Mouse (Mus musculus) erythroid progenitor cell, adult 5-6 weeks (primary cell): ENCODE results near the gene Rpn1. TPM values are rescaled to one million over a fixed set of nuclear protein-coding genes. Genes with fewer than 3 reads are reported as not detected.

Experiments
- ATAC-seq: replicated peaks from 2 replicates; pipeline ENCODE4 v1.8.0; 2016; ENCODE audit warnings: moderate number of reproducible peaks, mild to moderate bottlenecking, moderate TSS enrichment, inconsistent platforms; ENCODE audit not compliant: poor library complexity, low FRiP score, severe bottlenecking
- total RNA-seq, 2 experiments: library from RNA; stranded (forward) in 1 of 2; stranded (reverse) in 1 of 2; fragments of 150-400 nt in 1 of 2; fragments of 186-747, 209-891 nt in 1 of 2; gene quantifications; 2 replicates each; pipeline versions ENCODE4 v1.2.3 to v1.2.4; 2015 to 2017; ENCODE audit warnings: low replicate concordance in 2 of 2

Gene Rpn1
- total RNA-seq, 2 experiments from 2014 or later: 31.4 to 41.9 TPM

- ATAC-seq: no peak
These were observed 20.1 kb upstream of the Rpn1 start for GRCm38 (mm10) chr6:88064072-88064642.

GRCm38 (mm10) chr6:88065116-88065515 lies 19.2 kb upstream of the Rpn1 start:
- ATAC-seq: no peak

DNA sequence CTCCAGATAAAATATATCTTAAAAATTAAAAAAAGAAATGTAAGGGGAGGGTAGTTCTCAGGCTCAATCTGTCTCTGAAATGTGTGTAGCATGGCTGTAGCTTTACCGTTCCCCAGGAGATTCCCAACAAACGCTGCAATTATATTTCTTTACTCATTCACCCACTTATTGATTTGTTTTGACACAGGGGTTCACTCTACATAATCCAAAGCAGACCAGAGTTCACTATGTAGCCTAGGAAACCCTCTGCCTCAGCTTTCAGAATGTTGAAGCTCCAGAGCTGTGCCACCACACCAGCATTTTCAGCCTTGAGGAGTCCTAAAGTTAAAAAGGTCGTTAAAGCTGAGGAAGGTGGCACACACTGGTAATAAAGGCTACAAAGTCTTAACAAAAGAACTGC lies 18.3 kb upstream of the Rpn1 start:
- no peak for ATAC-seq

DNA sequence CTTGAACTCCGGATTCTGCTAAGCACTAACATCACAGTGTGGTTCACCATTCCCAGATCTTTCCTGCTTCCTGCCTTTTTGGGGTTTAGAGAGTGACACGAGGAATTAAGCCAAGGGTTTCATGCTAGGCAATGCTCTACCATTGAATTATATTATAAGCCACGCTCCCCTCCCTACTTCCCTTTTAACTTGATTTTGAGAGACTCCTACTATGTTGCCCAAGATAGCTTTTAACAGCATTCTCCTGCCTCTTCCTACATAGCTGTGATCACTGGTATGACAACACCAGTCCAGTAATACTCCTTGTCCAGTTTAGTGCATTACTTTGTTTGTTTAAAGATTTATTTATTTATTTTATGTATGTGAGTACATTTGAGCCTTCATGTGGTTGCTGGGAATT lies 16.6 kb upstream of the Rpn1 start:
- no peak for ATAC-seq

DNA sequence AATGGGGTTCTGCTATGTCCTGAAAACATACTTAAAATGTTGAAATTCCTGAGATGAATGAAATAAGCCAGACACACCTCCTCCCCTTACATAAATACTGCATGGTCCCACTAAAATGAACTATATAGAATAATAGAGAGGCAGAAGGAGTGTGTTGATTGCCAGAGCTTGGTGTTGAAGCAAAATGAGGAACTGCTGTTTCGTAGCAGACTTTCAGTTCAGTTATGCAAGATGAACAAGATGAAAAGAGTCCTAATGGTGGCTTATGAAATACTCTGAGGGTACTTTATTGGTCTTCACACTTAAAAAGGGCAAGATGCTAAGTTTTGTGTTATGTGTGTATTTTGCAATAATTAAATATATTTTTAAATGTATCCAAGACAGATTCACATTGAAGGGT lies 15.5 kb upstream of the Rpn1 start:
- no peak for ATAC-seq

GRCm38 (mm10) chr6:88070468-88070867 lies 13.8 kb upstream of the Rpn1 start:
- no peak for ATAC-seq

DNA sequence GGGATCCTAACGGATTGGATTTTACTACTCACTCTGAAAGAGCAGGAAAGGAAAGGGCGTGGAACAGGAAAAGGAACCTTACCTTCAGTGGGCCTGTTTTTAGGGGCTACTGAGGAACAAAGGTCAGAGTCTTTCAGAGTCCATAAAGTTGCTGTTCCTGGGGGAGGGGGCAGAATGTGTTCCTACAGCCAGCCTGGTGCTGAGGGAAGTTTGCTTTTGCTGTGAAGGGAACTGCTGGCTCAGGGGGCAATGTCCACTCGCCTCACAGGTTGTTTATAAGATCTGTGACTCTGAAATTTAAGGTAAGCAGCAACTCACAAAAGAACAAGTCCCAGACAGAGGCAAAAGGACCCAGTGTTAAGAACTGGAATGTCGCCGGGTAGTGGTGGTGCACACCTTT lies 13.1 kb upstream of the Rpn1 start:
- ATAC-seq: no peak

DNA sequence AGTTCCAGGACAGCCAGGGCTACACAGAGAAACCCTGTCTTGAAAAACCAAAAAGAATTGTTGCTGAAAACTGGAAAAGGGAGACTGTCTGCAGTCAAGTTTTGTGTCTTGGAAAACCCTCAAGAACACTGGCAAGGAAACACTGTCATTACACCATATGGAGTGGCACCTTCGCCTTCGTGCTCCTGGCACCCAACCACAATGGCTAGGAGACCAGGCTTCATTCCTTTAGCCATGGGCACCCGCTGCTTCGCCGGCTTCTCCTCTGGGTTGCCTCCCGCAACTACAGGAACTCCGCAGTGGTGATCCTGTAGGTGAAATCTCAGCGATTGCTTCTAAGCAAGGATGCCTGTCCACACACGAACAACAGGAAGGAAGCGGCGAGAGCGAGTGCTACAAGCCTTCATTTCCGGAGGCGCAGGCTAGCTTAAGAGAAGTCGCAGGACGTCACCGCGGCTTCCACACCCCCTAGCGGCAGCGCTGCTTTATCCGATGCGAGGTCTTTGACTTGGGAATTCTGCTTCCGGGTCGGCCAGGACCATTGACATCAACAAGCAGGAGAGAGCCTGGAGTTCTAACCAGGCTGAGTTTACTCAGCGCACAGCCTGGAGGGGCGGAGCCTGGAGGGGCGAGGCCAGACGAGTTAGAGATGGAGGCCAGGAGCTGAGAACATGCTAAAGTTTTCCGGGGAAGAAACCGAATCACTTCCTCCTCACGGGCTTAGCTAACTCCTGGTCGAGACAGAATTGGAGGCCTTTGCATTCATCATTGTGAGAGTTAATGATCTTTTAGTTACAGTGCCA lies 9.3 kb upstream of the Rpn1 start:
- ATAC-seq: peak; percentile 99

DNA sequence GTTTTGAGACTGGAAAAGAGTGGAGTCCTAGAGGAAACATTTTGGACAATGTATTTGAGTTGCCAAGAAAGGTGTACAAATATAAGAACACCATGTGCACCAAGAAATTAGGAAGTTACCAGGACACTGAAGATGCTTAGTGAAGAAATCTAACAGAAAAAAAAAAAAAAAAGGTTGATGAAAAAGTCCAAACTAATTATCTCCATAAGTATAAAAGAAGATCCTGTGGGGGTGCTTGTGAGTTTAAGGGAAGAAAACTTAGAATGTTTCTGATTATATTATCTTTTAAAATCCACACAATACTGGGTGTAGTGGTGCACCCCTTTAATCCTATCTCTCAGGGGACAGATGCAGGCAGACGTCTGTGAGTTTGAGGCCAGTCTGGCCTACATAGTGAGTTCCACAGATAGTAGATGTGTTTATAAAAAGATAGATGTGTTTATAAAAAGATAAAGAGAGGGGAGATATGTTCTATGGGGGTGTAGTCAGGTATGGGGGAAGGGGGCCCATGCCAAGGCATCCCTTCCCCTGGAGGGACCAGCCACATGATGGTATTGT lies 8.2 kb upstream of the Rpn1 start:
- no peak for ATAC-seq

DNA sequence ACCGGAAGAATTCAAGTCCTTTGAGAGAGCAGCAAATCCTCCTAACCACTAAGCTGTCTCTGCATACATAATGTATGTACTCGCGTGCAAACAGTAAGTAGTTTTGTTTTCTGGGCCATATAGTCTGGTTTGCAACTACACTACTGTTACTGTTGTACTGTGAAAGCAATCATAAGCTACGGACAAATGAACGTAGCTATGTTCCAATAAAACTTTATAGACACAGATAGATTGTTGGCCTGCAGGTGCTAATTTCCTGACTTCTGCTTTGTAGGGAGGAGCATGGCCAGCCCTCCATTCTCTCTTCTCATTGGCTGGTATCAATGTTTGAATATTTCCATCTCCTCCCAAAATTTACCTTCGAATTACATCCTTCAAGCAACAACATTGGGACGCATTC lies 1.2 kb upstream of the Rpn1 start:
- ATAC-seq: no peak

DNA sequence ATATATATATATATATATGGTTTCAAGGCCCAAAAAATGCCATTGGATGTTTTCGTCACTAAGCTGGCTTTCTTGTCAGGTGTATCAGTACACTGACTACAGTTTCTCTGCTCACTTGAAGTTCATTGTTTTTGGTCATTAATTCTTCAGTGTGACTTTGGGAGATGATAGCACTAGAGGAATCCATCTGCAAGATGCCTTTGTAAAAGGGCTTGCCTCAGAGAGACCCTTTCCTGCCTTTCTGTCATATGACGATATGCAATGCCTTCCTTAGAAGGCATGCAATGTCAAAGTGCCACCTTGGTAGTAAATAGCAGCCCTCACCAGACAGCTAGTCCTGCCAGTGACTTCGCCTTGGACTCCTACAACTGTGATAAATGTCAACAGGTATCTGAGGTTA lies 610 bp upstream of the Rpn1 start:
- ATAC-seq: no peak

DNA sequence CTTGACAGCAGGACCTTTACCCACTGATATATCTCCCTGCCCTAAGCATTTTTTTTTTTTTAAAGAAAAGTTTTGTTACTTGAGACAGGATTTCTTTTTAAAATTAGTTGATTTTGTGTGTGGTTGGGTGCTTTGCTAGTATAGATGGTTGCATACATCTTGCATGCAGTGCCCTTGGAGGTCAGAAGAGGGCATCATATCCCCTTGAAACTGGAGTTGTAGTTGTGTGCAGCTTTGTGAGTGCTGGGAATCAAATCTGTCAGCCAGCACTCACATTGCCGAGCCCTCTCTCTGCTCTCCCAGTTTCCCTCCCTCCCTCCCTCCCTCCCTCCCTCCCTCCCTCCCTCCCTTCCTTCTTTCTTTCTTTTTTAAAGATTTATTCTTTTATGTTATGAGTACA lies 4.7 kb downstream of the Rpn1 start:
- ATAC-seq: no peak

DNA sequence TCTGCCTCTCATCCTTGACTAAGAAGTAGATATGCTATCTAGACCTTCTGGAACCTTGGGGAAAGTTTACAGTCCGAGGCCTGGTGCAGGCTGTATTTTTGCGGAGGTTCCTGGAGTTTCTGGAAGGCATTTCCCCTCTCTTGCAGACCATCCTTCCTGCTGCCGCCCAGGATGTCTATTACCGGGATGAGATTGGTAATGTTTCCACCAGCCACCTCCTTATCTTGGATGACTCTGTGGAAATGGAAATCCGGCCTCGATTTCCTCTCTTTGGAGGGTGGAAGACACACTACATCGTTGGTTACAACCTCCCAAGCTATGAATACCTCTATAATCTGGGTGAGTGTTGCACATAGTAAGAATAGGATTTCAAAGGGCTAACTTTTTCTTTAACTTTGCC lies 11.1 kb downstream of the Rpn1 start:
- no peak for ATAC-seq

DNA sequence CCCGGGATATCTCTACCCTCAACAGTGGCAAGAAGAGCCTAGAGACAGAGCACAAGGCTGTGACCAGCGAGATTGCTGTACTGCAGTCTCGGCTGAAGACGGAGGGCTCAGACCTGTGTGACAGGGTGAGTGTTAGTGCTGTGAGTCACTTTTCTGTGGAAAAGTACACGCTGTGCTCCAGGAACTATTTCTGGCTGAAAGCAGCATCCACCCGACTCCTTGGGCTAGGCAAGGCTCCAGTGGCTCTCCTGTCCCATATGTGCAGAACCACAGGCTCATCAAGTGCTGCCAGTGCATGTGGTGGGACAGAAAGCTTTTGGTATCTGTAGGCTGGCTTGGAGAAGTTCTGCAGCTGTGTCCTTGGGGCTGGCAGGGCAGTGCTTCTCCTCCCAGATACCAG lies 17.8 kb downstream of the Rpn1 start:
- no peak for ATAC-seq

DNA sequence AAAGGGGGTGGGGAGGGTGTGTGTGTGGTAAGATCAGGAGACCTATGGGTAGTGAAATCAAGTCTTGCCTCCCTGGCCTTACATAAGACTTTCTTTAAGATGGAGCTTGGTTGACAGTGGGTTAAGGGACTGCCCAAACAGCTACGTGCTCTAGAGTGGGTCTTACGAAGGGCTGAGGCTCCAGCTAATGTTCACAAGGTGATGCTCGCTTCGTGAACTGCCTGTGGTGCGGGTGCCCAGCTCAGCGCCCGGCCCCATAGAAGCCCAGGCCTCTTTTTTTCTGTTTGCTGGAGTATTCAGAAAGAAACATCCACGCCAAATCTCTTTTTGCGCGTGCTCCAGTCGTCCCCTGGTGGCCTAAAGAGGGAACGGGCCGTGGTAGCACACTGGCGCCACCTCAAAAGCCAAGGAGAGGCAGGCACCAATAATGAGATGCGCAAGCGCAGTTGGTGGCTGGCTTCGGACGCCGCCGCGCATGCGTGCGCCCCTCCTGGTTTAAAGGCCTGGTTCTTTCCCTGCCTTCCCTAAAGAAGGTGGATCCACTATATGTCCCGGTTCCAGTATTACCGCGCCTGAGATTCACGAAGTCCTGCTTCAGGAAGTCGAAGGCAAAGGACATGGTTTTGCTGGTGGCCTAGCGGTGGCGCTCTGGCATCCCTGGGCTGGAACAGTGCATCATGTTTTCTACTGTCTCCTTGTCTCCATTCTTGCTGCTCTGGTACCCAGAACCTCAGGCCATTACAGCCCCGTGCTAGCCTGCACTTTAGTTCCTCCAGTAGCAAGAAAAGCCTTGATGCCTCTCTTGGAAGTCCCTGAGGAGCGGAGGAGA lies 21.7 kb downstream of the Rpn1 start:
- ATAC-seq: peak; percentile 88

DNA sequence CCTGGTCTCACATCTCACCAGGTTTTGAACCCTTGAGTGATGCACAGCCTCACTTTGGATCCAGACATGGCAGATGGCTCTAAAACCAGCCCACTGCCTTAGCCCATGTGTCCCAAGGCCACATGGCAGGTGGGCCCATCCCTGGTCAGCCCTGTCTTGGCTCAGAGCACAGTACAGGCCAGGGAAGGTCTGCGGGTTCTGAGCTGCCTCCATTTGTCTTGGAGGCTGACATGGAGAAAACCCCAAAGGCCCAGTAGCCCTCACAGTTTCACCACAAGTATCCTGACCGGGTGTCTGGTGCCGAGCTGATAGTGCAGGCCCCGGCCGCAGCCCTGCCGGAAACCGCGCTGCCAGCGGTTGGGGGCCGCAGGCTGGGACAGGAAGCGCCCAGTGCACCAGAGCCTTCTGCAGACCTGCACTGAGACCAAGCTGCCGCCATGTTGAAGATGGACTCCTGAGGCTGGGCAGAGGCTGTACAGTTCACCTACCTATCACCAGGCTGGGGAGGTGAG lies 22.4 kb downstream of the Rpn1 start:
- ATAC-seq: no peak

- ATAC-seq: no peak
These were observed 23.6 kb downstream of the Rpn1 start for GRCm38 (mm10) chr6:88107661-88108535.

GRCm38 (mm10) chr6:88113139-88113538 lies 28.9 kb downstream of the Rpn1 start:
- ATAC-seq: peak; percentile 61

GRCm38 (mm10) chr6:88114414-88114813 lies 30.1 kb downstream of the Rpn1 start:
- ATAC-seq: no peak
